Mouse (Mus musculus): ENCODE results near the gene Gm10295. TPM values are rescaled to one million over a fixed set of nuclear protein-coding genes. Genes with fewer than 3 reads are reported as not detected.

Gm10295 gene
- polyA plus RNA-seq, 1 experiment: not detected

DNA sequence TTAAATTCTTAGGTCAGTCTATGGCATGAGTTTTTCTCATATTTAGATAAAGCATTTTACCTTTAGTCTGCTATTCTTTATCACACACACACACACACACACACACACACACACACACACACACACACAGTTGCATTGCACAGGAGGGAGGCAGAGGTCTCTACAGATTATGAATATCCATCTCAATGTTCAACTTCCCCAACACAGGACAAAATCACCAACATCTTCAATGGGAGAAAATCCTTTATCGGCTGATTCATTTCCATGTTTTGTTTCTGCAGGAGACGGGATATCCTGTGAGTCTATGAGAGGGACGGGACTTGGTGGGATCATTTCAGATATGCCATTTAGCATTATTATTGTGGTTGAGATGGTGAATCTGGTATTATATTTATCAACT, 18.8 kb upstream of the Gm10295 start:
- Histone ChIP-seq H3K4me1 (ENCODE audit: control insufficient read depth, insufficient read depth, low read length) (no peaks in the 10 kb centered on the region; the same call in 1 of the 2 replicates), H3K4me3 (replicated peaks; ENCODE audit: extremely low read depth, low read depth, low read length) (no peak overlapping the region)
- WGBS: 57% methylated on average over 3 of the region's 3 CpGs
- DNase-seq: no peak
- TF ChIP-seq CTCF (IDR thresholded peaks at IDR 0.05; ENCODE audit: insufficient read depth, low read length) (no peak), POLR2A (IDR thresholded peaks at IDR 0.05; ENCODE audit: borderline replicate concordance, extremely low read depth, low read depth, low read length) (no peak)

GRCm38 (mm10) chr7:71368543-71369181, 17.4 kb upstream of the Gm10295 start:
- no peak for TF ChIP-seq CTCF (IDR thresholded peaks at IDR 0.05; ENCODE audit: insufficient read depth, low read length)
- TF ChIP-seq POLR2A (IDR thresholded peaks at IDR 0.05; ENCODE audit: borderline replicate concordance, extremely low read depth, low read depth, low read length): no peak
- Histone ChIP-seq H3K4me3 (replicated peaks; ENCODE audit: extremely low read depth, low read depth, low read length) (no peak overlapping the region), H3K4me1 (ENCODE audit: control insufficient read depth, insufficient read depth, low read length) (no peaks in the 10 kb centered on the region; the same call in 1 of the 2 replicates)
- DNase-seq: no peak
- WGBS: 71% methylated on average over 13 of the region's 13 CpGs

DNA sequence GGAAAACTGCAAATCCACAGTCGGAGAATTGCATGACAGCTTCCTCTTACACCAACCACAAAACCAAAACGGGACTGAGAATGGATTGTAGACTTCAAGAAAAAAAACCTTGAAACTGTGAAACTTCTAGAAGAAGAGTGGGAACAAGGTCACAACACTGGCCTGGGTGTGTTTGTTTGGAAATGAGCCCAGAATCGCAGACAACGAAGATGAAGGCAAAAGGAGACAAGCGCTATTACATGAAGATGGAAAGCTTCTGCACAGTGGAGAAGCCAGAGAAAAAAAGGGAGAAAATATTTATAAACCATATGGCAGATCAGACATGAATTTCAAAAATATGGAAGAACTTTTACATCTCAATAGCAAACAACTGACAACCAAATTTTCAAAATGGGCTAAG, 4.3 kb upstream of the Gm10295 start:
- TF ChIP-seq POLR2A (IDR thresholded peaks at IDR 0.05; ENCODE audit: borderline replicate concordance, extremely low read depth, low read depth, low read length) (no peak), CTCF (IDR thresholded peaks at IDR 0.05; ENCODE audit: insufficient read depth, low read length) (no peak)
- no peak for DNase-seq
- no peak overlapping the region for H3K4me3 ChIP-seq (replicated peaks; ENCODE audit: extremely low read depth, low read depth, low read length)
- WGBS: 60% methylated on average over 5 of the region's 5 CpGs
- no peaks in the 10 kb centered on the region; the same call in 1 of the 2 replicates for H3K4me1 ChIP-seq (ENCODE audit: control insufficient read depth, insufficient read depth, low read length)

GRCm38 (mm10) chr7:71348922-71349321, 2.4 kb downstream of the Gm10295 start:
- Histone ChIP-seq H3K4me3 (replicated peaks; ENCODE audit: extremely low read depth, low read depth, low read length) (no peak overlapping the region), H3K4me1 (ENCODE audit: control insufficient read depth, insufficient read depth, low read length) (no peaks in the 10 kb centered on the region)
- no peak for DNase-seq
- no peak for TF ChIP-seq CTCF (IDR thresholded peaks at IDR 0.05; ENCODE audit: insufficient read depth, low read length)
- TF ChIP-seq POLR2A (IDR thresholded peaks at IDR 0.05; ENCODE audit: borderline replicate concordance, extremely low read depth, low read depth, low read length): no peak
- whole genome bisulfite sequencing: 73% methylated on average over 9 of the region's 9 CpGs

GRCm38 (mm10) chr7:71324919-71325583, 26.2 kb downstream of the Gm10295 start:
- TF ChIP-seq CTCF (IDR thresholded peaks at IDR 0.05; ENCODE audit: insufficient read depth, low read length): no peak
- no peak for TF ChIP-seq POLR2A (IDR thresholded peaks at IDR 0.05; ENCODE audit: borderline replicate concordance, extremely low read depth, low read depth, low read length)
- Histone ChIP-seq H3K4me1 (ENCODE audit: control insufficient read depth, insufficient read depth, low read length) (peaks cover 2% of the 10 kb centered on the region; the same call in 1 of the 2 replicates), H3K4me3 (replicated peaks; ENCODE audit: extremely low read depth, low read depth, low read length) (no peak overlapping the region)
- 40% methylated on average over 11 of the region's 11 CpGs for WGBS
- DNase-seq: no peak

GRCm38 (mm10) chr7:71313148-71313765, 38.0 kb downstream of the Gm10295 start:
- Histone ChIP-seq H3K4me1 (ENCODE audit: control insufficient read depth, insufficient read depth, low read length) (peaks cover 6% of the 10 kb centered on the region), H3K4me3 (replicated peaks; ENCODE audit: extremely low read depth, low read depth, low read length) (no peak overlapping the region)
- DNase-seq: no peak
- TF ChIP-seq CTCF (IDR thresholded peaks at IDR 0.05; ENCODE audit: insufficient read depth, low read length) (no peak), POLR2A (IDR thresholded peaks at IDR 0.05; ENCODE audit: borderline replicate concordance, extremely low read depth, low read depth, low read length) (no peak)
- WGBS: 56% methylated on average over 7 of the region's 7 CpGs

- Histone ChIP-seq H3K4me1 (ENCODE audit: control insufficient read depth, insufficient read depth, low read length) (peaks cover 6% of the 10 kb centered on the region), H3K4me3 (replicated peaks; ENCODE audit: extremely low read depth, low read depth, low read length) (no peak overlapping the region)
- DNase-seq: no peak
- WGBS: 61% methylated on average over 3 of the region's 3 CpGs
- no peak for TF ChIP-seq POLR2A (IDR thresholded peaks at IDR 0.05; ENCODE audit: borderline replicate concordance, extremely low read depth, low read depth, low read length)
- TF ChIP-seq CTCF (IDR thresholded peaks at IDR 0.05; ENCODE audit: insufficient read depth, low read length): no peak
These were observed 38.9 kb downstream of the Gm10295 start for GRCm38 (mm10) chr7:71312375-71312774.

- WGBS: 37% methylated on average over 11 of the region's 11 CpGs
- TF ChIP-seq POLR2A (IDR thresholded peaks at IDR 0.05; ENCODE audit: borderline replicate concordance, extremely low read depth, low read depth, low read length) (no peak), CTCF (IDR thresholded peaks at IDR 0.05; ENCODE audit: insufficient read depth, low read length) (no peak)
- no peak overlapping the region for H3K4me3 ChIP-seq (replicated peaks; ENCODE audit: extremely low read depth, low read depth, low read length)
- DNase-seq: peak; percentile 12
- H3K4me1 ChIP-seq (ENCODE audit: control insufficient read depth, insufficient read depth, low read length): peaks cover 6% of the 10 kb centered on the region
These were observed 39.9 kb downstream of the Gm10295 start for GRCm38 (mm10) chr7:71311411-71311810.

DNA sequence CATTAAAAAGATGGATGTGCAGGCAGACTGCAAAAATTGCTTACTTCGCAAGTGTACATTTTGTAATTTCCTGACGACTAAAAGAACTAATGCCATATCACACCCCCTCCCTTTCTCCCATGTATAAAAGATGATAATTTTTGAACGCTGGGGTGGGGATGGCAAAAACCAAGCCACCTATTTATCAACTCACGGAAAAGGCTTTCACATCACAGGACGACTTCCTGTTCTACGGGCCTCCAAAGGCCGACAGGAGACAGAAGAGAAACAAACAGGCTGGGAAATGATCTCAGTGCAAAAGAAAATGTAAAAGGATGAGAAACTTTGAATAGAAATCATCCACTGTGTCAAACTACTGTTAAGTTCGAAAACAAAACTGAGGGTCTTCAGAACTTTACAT, 43.2 kb downstream of the Gm10295 start:
- no peak for DNase-seq
- 48% methylated on average over 8 of the region's 8 CpGs for WGBS
- Histone ChIP-seq H3K4me1 (ENCODE audit: control insufficient read depth, insufficient read depth, low read length) (peaks cover 6% of the 10 kb centered on the region), H3K4me3 (replicated peaks; ENCODE audit: extremely low read depth, low read depth, low read length) (no peak overlapping the region)
- TF ChIP-seq POLR2A (IDR thresholded peaks at IDR 0.05; ENCODE audit: borderline replicate concordance, extremely low read depth, low read depth, low read length) (no peak), CTCF (IDR thresholded peaks at IDR 0.05; ENCODE audit: insufficient read depth, low read length) (no peak)

Measured in lung, adult 2 months (tissue).